Mouse (Mus musculus): ENCODE data around the gene Tcp10b. TPM values are rescaled to one million over a fixed set of nuclear protein-coding genes. Genes with fewer than 3 reads are reported as not detected.

The Tcp10b gene
- 0.36 TPM for polyA plus RNA-seq (2014; fragmentation: Illumina TruSeq; extraction: RNeasy Lipid Tissue Mini Kit (QIAGEN cat#74804); ENCODE audit: low read depth, low replicate concordance)

GRCm38 (mm10) chr17:13060804-13061203 lies at the start of gene Tcp10b:
Gene Tcp10b (plus strand): TSS chr17:13061104.

DNA sequence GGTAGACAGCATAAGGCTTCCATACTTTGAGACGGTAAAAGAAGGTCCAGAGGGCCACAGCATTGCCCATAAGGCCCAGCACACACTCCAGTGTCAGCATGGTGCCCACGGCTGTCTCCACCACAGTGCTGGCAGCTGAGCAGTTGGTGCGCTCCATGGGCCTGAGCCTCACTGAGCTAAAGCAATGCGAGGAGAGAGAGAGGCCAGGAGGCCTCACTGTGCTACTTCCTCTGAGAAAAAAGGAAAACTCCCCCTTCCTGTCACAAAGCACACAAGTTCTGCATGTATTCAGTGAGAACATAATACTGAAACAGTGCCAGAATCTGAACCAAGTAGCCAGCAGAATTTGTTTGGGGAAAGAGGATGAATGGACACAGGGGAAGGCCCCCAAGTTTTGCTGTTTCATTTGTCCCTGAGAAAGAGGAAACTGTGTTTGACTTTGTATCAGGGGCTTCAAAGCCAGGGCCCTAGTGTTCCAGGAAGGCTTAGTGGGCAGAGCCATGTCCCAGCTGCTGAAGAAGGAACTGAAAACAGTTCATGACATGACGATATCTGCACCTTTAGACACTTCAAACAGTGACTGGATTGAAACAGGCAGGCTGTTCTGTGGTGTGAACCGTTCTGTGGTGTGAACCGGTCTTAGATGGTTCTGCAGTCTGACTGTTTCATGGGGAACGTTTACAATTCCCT lies 8.6 kb upstream of the Tcp10b start, which contains the start of gene Gpr31b:
Gene Gpr31b, minus strand, starts transcription at position 173 of the 690 bp plus-strand sequence.

GRCm38 (mm10) chr17:13131710-13132109 lies 70.8 kb downstream of the Tcp10b start, which contains the start of gene Unc93a:
Gene Unc93a (minus strand): TSS chr17:13131810.

Other genes starting within 250 kb of the Tcp10b start
- gene Mas1, start 193.0 kb upstream of the Tcp10b start, polyA plus RNA-seq (2014; fragmentation: Illumina TruSeq; extraction: RNeasy Lipid Tissue Mini Kit (QIAGEN cat#74804); ENCODE audit: low read depth, low replicate concordance) = 0.89 TPM
- 0.28 TPM for gene Mrgprh, start 185.1 kb upstream of the Tcp10b start, polyA plus RNA-seq (2014; fragmentation: Illumina TruSeq; extraction: RNeasy Lipid Tissue Mini Kit (QIAGEN cat#74804); ENCODE audit: low read depth, low replicate concordance)
- gene Pnldc1, start 150.9 kb upstream of the Tcp10b start, polyA plus RNA-seq (2014; fragmentation: Illumina TruSeq; extraction: RNeasy Lipid Tissue Mini Kit (QIAGEN cat#74804); ENCODE audit: low read depth, low replicate concordance) = 0.28 TPM
- 507 TPM for gene Tcp1, start 145.4 kb upstream of the Tcp10b start, polyA plus RNA-seq (2014; fragmentation: Illumina TruSeq; extraction: RNeasy Lipid Tissue Mini Kit (QIAGEN cat#74804); ENCODE audit: low read depth, low replicate concordance)
- 107 TPM for gene Mrpl18, start 144.8 kb upstream of the Tcp10b start, polyA plus RNA-seq (2014; fragmentation: Illumina TruSeq; extraction: RNeasy Lipid Tissue Mini Kit (QIAGEN cat#74804); ENCODE audit: low read depth, low replicate concordance)
- 18.8 TPM for gene Acat3, start 120.5 kb upstream of the Tcp10b start, polyA plus RNA-seq (2014; fragmentation: Illumina TruSeq; extraction: RNeasy Lipid Tissue Mini Kit (QIAGEN cat#74804); ENCODE audit: low read depth, low replicate concordance)
- gene Acat2, start 100.4 kb upstream of the Tcp10b start, polyA plus RNA-seq (2014; fragmentation: Illumina TruSeq; extraction: RNeasy Lipid Tissue Mini Kit (QIAGEN cat#74804); ENCODE audit: low read depth, low replicate concordance) = 82.3 TPM
- 127 TPM for gene Wtap, start 66.9 kb upstream of the Tcp10b start, polyA plus RNA-seq (2014; fragmentation: Illumina TruSeq; extraction: RNeasy Lipid Tissue Mini Kit (QIAGEN cat#74804); ENCODE audit: low read depth, low replicate concordance)
- gene Sod2, start 54.3 kb upstream of the Tcp10b start, polyA plus RNA-seq (2014; fragmentation: Illumina TruSeq; extraction: RNeasy Lipid Tissue Mini Kit (QIAGEN cat#74804); ENCODE audit: low read depth, low replicate concordance) = 265 TPM
- gene Gpr31b, start 8.8 kb upstream of the Tcp10b start, polyA plus RNA-seq (2014; fragmentation: Illumina TruSeq; extraction: RNeasy Lipid Tissue Mini Kit (QIAGEN cat#74804); ENCODE audit: low read depth, low replicate concordance) = not detected
- not detected for gene Unc93a, start 70.7 kb downstream of the Tcp10b start, polyA plus RNA-seq (2014; fragmentation: Illumina TruSeq; extraction: RNeasy Lipid Tissue Mini Kit (QIAGEN cat#74804); ENCODE audit: low read depth, low replicate concordance)
- gene Smok2a, start 160.1 kb downstream of the Tcp10b start, polyA plus RNA-seq (2014; fragmentation: Illumina TruSeq; extraction: RNeasy Lipid Tissue Mini Kit (QIAGEN cat#74804); ENCODE audit: low read depth, low replicate concordance) = not detected
- not detected for gene Smok2b, start 169.2 kb downstream of the Tcp10b start, polyA plus RNA-seq (2014; fragmentation: Illumina TruSeq; extraction: RNeasy Lipid Tissue Mini Kit (QIAGEN cat#74804); ENCODE audit: low read depth, low replicate concordance)

Measured in kidney, adult 10 weeks (tissue).